Mouse (Mus musculus) intestine, embryonic 14.5 days (tissue): ENCODE data around the gene Tufm. TPM values are rescaled to one million over a fixed set of nuclear protein-coding genes. Genes with fewer than 3 reads are reported as not detected.

Experiments
- ATAC-seq: fragments of 200-750 bp; cut with Nextera tagmentation; replicated peaks from 2 replicates; pipeline ENCODE4 v1.8.0; 2017; ENCODE audit warnings: low read depth, moderate number of reproducible peaks, moderate TSS enrichment, moderate library complexity; ENCODE audit not compliant: low FRiP score, low TSS enrichment
- DNase-seq: peaks from one replicate; pipeline ENCODE4 v3.0.0-alpha.2; 2018; ENCODE audit warnings: low spot score
- H3K27ac ChIP-seq: fragments of 300-500 bp; sonication (generic); 2 replicates; pipeline ENCODE4 v1.5.1; 2014; ENCODE audit warnings: low read depth, mild to moderate bottlenecking, control low read depth
- H3K27me3 ChIP-seq: fragments of 300-500 bp; sonication (generic); replicated peaks from 2 replicates; pipeline ENCODE4 v1.6.1; 2014; ENCODE audit warnings: low read length, control low read depth; ENCODE audit not compliant: control insufficient read depth, insufficient read depth
- H3K36me3 ChIP-seq: fragments of 300-500 bp; sonication (generic); 2 replicates; pipeline ENCODE4 v1.6.1; 2014; ENCODE audit warnings: low read length, control low read depth; ENCODE audit not compliant: control insufficient read depth, insufficient read depth
- H3K4me1 ChIP-seq: fragments of 300-500 bp; sonication (generic); replicated peaks from 2 replicates; pipeline ENCODE4 v1.6.1; 2014; ENCODE audit warnings: low read length, control low read depth, mixed read lengths; ENCODE audit not compliant: control insufficient read depth, insufficient read depth
- H3K4me2 ChIP-seq: fragments of 300-500 bp; sonication (generic); 2 replicates; pipeline ENCODE4 v1.6.1; 2014; ENCODE audit warnings: low read length
- H3K4me3 ChIP-seq: fragments of 300-500 bp; sonication (generic); 2 replicates; pipeline ENCODE4 v1.5.1; 2014; ENCODE audit warnings: low read depth, low read length, control low read depth, mixed read lengths
- H3K9ac ChIP-seq: fragments of 300-500 bp; sonication (generic); 2 replicates; pipeline ENCODE4 v1.6.1; 2014; ENCODE audit warnings: mild to moderate bottlenecking, low read length
- H3K9me3 ChIP-seq: fragments of 300-500 bp; sonication (generic); 2 replicates; pipeline ENCODE4 v1.6.1; 2016; ENCODE audit warnings: low read length, control low read depth; ENCODE audit not compliant: control insufficient read depth
- WGBS: fragments of 180-500 bp; shearing (Covaris S2); extraction: QIAGEN DNeasy Blood & Tissue Kit; methylation state at CpG from one replicate; pipeline ENCODE4 v1.1.7; 2014; 5-methylcytosine and 5-hydroxymethylcytosine counted together
- polyA plus RNA-seq: library from polyadenylated mRNA; unstranded; fragments of >200 nt; fragmentation: Nextera tagmentation; extraction: Ambion mirVana; gene quantifications from 2 replicates; pipeline ENCODE4 v1.2.1, GENCODE M21; 2014

Tufm gene
- polyA plus RNA-seq, 1 experiment from 2014 or later = 192 TPM

GRCm38 (mm10) chr7:126463004-126463403 lies 24.2 kb upstream of the Tufm start, which contains the start of gene Atp2a1:
Gene Atp2a1, minus strand, starts transcription at chr7:126463108.
- H3K4me1 ChIP-seq = no peaks in the 10 kb centered on the region
- WGBS = 53% methylated on average over 5 of the region's 5 CpGs
- H3K4me2 ChIP-seq = no peak within 1 kb of the TSS
- no peak within 1 kb of the TSS for H3K4me3 ChIP-seq
- no peak for DNase-seq
- peaks cover 16% of the 10 kb centered on the region for H3K36me3 ChIP-seq
- no peaks in the 10 kb centered on the region for H3K27me3 ChIP-seq
- no peak within 1 kb of the TSS for H3K9ac ChIP-seq
- ATAC-seq = no peak
- H3K27ac ChIP-seq = no peak within 1 kb of the TSS
- no peaks in the 10 kb centered on the region for H3K9me3 ChIP-seq

- no peak for DNase-seq
- Histone ChIP-seq H3K27me3 (no peaks in the 10 kb centered on the region), H3K36me3 (peaks cover 21% of the 10 kb centered on the region), H3K4me2 (no peak overlapping the region), H3K4me3 (no peak overlapping the region), H3K9me3 (no peaks in the 10 kb centered on the region), H3K27ac (no peak overlapping the region), H3K9ac (no peak overlapping the region), H3K4me1 (no peaks in the 10 kb centered on the region)
- ATAC-seq = no peak
- 61% methylated on average over 4 of the region's 4 CpGs for WGBS
Observed at GRCm38 (mm10) chr7:126463547-126463946, 23.6 kb upstream of the Tufm start.

GRCm38 (mm10) chr7:126464121-126464520 lies 23.0 kb upstream of the Tufm start:
- WGBS = 54% methylated on average over 4 of the region's 4 CpGs
- no peak overlapping the region for H3K9ac ChIP-seq
- ATAC-seq (no peak), DNase-seq (no peak)
- no peak overlapping the region for H3K27ac ChIP-seq
- H3K4me2 ChIP-seq = no peak overlapping the region
- no peaks in the 10 kb centered on the region for H3K27me3 ChIP-seq
- no peaks in the 10 kb centered on the region for H3K4me1 ChIP-seq
- H3K36me3 ChIP-seq = peaks cover 27% of the 10 kb centered on the region
- H3K9me3 ChIP-seq = no peaks in the 10 kb centered on the region
- H3K4me3 ChIP-seq = no peak overlapping the region

- Histone ChIP-seq H3K27ac (no peak overlapping the region), H3K4me3 (no peak overlapping the region), H3K4me2 (no peak overlapping the region), H3K27me3 (no peaks in the 10 kb centered on the region), H3K4me1 (no peaks in the 10 kb centered on the region), H3K9ac (no peak overlapping the region), H3K9me3 (no peaks in the 10 kb centered on the region), H3K36me3 (peaks cover 34% of the 10 kb centered on the region)
- ATAC-seq = no peak
- 29% methylated on average over 5 of the region's 5 CpGs for WGBS
- no peak for DNase-seq
Observed at GRCm38 (mm10) chr7:126464836-126465235, 22.3 kb upstream of the Tufm start.

GRCm38 (mm10) chr7:126465246-126466030 lies 21.7 kb upstream of the Tufm start:
- H3K4me2 ChIP-seq = no peak overlapping the region
- no peak for DNase-seq
- no peak for ATAC-seq
- H3K27me3 ChIP-seq = no peaks in the 10 kb centered on the region
- 35% methylated on average over 7 of the region's 7 CpGs for WGBS
- no peak overlapping the region for H3K9ac ChIP-seq
- no peak overlapping the region for H3K27ac ChIP-seq
- peaks cover 40% of the 10 kb centered on the region for H3K36me3 ChIP-seq
- H3K4me3 ChIP-seq = no peak overlapping the region
- no peaks in the 10 kb centered on the region for H3K4me1 ChIP-seq
- H3K9me3 ChIP-seq = no peaks in the 10 kb centered on the region

- Histone ChIP-seq H3K27ac (no peak overlapping the region), H3K9me3 (no peaks in the 10 kb centered on the region), H3K4me1 (no peaks in the 10 kb centered on the region), H3K27me3 (no peaks in the 10 kb centered on the region), H3K36me3 (peaks cover 46% of the 10 kb centered on the region), H3K9ac (no peak overlapping the region), H3K4me2 (no peak overlapping the region), H3K4me3 (no peak overlapping the region)
- 63% methylated on average over 9 of the region's 9 CpGs for WGBS
- ATAC-seq (no peak), DNase-seq (no peak)
Observed at GRCm38 (mm10) chr7:126466116-126466515, 21.0 kb upstream of the Tufm start.

- Histone ChIP-seq H3K4me2 (no peak overlapping the region), H3K36me3 (peaks cover 52% of the 10 kb centered on the region), H3K27me3 (no peaks in the 10 kb centered on the region), H3K4me3 (no peak overlapping the region), H3K9me3 (no peaks in the 10 kb centered on the region), H3K9ac (no peak overlapping the region), H3K27ac (no peak overlapping the region), H3K4me1 (no peaks in the 10 kb centered on the region)
- WGBS = 94% methylated on average over 5 of the region's 5 CpGs
- DNase-seq = no peak
- ATAC-seq = no peak
Observed at GRCm38 (mm10) chr7:126466707-126467106, 20.5 kb upstream of the Tufm start.

- no peaks in the 10 kb centered on the region for H3K27me3 ChIP-seq
- WGBS = 71% methylated on average over 5 of the region's 5 CpGs
- no peak overlapping the region for H3K4me2 ChIP-seq
- ATAC-seq (no peak), DNase-seq (no peak)
- no peak overlapping the region for H3K9ac ChIP-seq
- no peak overlapping the region for H3K27ac ChIP-seq
- no peak overlapping the region for H3K4me3 ChIP-seq
- no peaks in the 10 kb centered on the region for H3K9me3 ChIP-seq
- peaks cover 58% of the 10 kb centered on the region for H3K36me3 ChIP-seq
- H3K4me1 ChIP-seq = no peaks in the 10 kb centered on the region
Observed at GRCm38 (mm10) chr7:126467271-126467670, 19.9 kb upstream of the Tufm start.
